Mouse (Mus musculus): ENCODE results near the gene Ciao2b.

DNA sequence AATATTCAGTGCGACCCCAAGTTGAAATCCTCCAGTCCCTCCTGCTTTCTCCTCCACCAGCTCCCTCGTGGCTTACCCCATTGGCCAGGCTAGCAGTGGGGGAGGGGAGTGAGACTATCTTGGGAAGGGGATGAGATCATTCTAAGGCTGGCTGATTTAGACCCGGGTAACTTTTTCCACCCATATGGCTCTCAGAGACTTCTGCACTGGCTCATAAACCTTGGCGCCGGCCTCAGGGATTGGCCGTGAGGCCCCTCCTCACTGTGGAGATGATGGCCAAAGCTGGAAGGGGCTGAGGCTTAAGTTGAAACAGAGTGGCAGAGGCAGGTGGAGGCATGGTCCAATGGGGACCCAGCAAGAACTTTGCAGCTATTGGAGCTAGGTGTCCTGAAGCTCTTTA is 35.4 kb downstream of the Ciao2b start:
- TF ChIP-seq CTCF (IDR thresholded peaks at IDR 0.05; ENCODE audit: insufficient read depth, low read depth, low read length) (no peak), POLR2A (IDR thresholded peaks at IDR 0.05; ENCODE audit: insufficient read depth, low read depth, low read length) (no peak)
